Mouse (Mus musculus) liver, embryonic 14.5 days (tissue): ENCODE measurements around the gene Akr1c18. TPM values are rescaled to one million over a fixed set of nuclear protein-coding genes. Genes with fewer than 3 reads are reported as not detected.
"Not testable (repeated sequence)": the region's sequence is repeated elsewhere in the genome, so short reads cannot be mapped to it uniquely, and the experiment has no call there.

ENCODE experiments used
- ATAC-seq: fragments of 200-750 bp; cut with Nextera tagmentation; 2 replicates; pipeline ENCODE4 v1.8.0; 2017; ENCODE audit warnings: moderate number of reproducible peaks, mild to moderate bottlenecking, moderate library complexity; ENCODE audit not compliant: insufficient read depth
- DNase-seq, 3 experiments: peaks; one replicate each; pipeline ENCODE4 v3.0.0-alpha.2; 2012 to 2013; ENCODE audit warnings: low read depth in 3 of 3, low spot score in 3 of 3
- H3K27ac ChIP-seq: fragments of 300-500 bp; sonication (generic); 2 replicates; pipeline ENCODE4 v1.5.1; 2014; ENCODE audit warnings: moderate library complexity, mild to moderate bottlenecking, control low read depth, inconsistent platforms
- H3K27me3 ChIP-seq: fragments of 300-500 bp; sonication (generic); 2 replicates; pipeline ENCODE4 v1.6.1; 2014; ENCODE audit warnings: mild to moderate bottlenecking, low read length, moderate library complexity; ENCODE audit not compliant: control insufficient read depth, insufficient read depth
- H3K36me3 ChIP-seq: fragments of 300-500 bp; sonication (generic); replicated peaks from 2 replicates; pipeline ENCODE4 v1.6.1; 2014; ENCODE audit warnings: low read depth; ENCODE audit not compliant: control insufficient read depth, insufficient read depth
- H3K4me1 ChIP-seq, 2 experiments: fragments of 200-500 bp in 1 of 2; fragments of 300-500 bp in 1 of 2; sonication (generic) in 1 of 2; replicated peaks; 2 replicates each; pipeline ENCODE4 v1.6.1; 2012 to 2014; ENCODE audit warnings: antibody characterized with exemption in 1 of 2, inconsistent platforms in 1 of 2, low read length in 1 of 2; ENCODE audit not compliant: control insufficient read depth in 2 of 2, insufficient read depth in 2 of 2
- H3K4me2 ChIP-seq: fragments of 300-500 bp; sonication (generic); 2 replicates; pipeline ENCODE4 v1.6.1; 2014; ENCODE audit warnings: low read depth, mild to moderate bottlenecking, control low read depth, moderate library complexity
- H3K4me3 ChIP-seq, 2 experiments: fragments of 200-500 bp in 1 of 2; fragments of 300-500 bp in 1 of 2; sonication (generic) in 1 of 2; 2 replicates each; pipeline ENCODE4 v1.5.1; 2012 to 2014; ENCODE audit warnings: low read depth in 2 of 2, low read length in 2 of 2, mild to moderate bottlenecking in 2 of 2, control low read depth in 1 of 2, inconsistent platforms in 1 of 2, moderate library complexity in 1 of 2; ENCODE audit not compliant: insufficient read depth in 1 of 2
- H3K9ac ChIP-seq: fragments of 300-500 bp; sonication (generic); replicated peaks from 2 replicates; pipeline ENCODE4 v1.6.1; 2014; ENCODE audit warnings: mild to moderate bottlenecking, control low read depth, moderate library complexity
- H3K9me3 ChIP-seq: fragments of 300-500 bp; sonication (generic); 2 replicates; pipeline ENCODE4 v1.6.1; 2016; ENCODE audit warnings: low read length, mixed read lengths; ENCODE audit not compliant: control insufficient read depth
- CTCF ChIP-seq: IDR thresholded peaks from 2 replicates; pipeline ENCODE4 v1.5.1; 2016; ENCODE audit warnings: antibody characterized with exemption, low read depth, control low read depth
- EP300 ChIP-seq: IDR thresholded peaks from 2 replicates; pipeline ENCODE4 v1.6.1; 2016; ENCODE audit warnings: antibody characterized with exemption, low read depth
- WGBS: fragments of 180-500 bp; shearing (Covaris S2); extraction: QIAGEN DNeasy Blood & Tissue Kit; methylation state at CpG from one replicate; pipeline ENCODE4 v1.1.7; 2014; ENCODE audit not compliant: insufficient replicate concordance; 5-methylcytosine and 5-hydroxymethylcytosine counted together
- polyA plus RNA-seq, 2 experiments: library from polyadenylated mRNA; depleted of rRNA in 1 of 2; stranded (reverse) in 1 of 2; unstranded in 1 of 2; fragments of >200 nt; fragmentation: Nextera tagmentation in 1 of 2; extraction: Ambion mirVana in 1 of 2; gene quantifications; 2 replicates each; pipeline versions ENCODE4 v1.2.1 to v1.2.3; 2012 to 2014

Gene Akr1c18
- polyA plus RNA-seq (2012; rRNA removed) (0.12 and 0.18 TPM in 2 replicates), polyA plus RNA-seq (2014; fragmentation: Nextera tagmentation; extraction: Ambion mirVana) (0.90 and 1.2 TPM in 2 replicates)

GRCm38 (mm10) chr13:4150518-4150917, at the start of gene Akr1c18:
Gene Akr1c18, minus strand, starts transcription at chr13:4150654.
- Histone ChIP-seq H3K36me3 (no peaks in the 10 kb centered on the region), H3K9me3 (no peaks in the 10 kb centered on the region), H3K4me1 (no peaks in the 10 kb centered on the region), H3K27ac (no peak within 1 kb of the TSS), H3K9ac (no peak within 1 kb of the TSS), H3K4me3 (no peak within 1 kb of the TSS), H3K27me3 (no peaks in the 10 kb centered on the region), H3K4me2 (no peak within 1 kb of the TSS)
- no peak for DNase-seq
- WGBS, result 60% methylated on average over 5 of the region's 5 CpGs
- ATAC-seq, result no peak
- TF ChIP-seq EP300, result no peak
- no peak for TF ChIP-seq CTCF

- DNase-seq (no peak), ATAC-seq (no peak)
- H3K4me1 ChIP-seq, result no peaks in the 10 kb centered on the region
- H3K27me3 ChIP-seq, result no peaks in the 10 kb centered on the region
- H3K36me3 ChIP-seq, result no peaks in the 10 kb centered on the region
- peak overlapping the region; percentile 24; the same call in 1 of the 2 replicates for H3K4me2 ChIP-seq
- no peak overlapping the region for H3K27ac ChIP-seq
- H3K9me3 ChIP-seq, result no peaks in the 10 kb centered on the region
- WGBS, result 36% methylated on average over 3 of the region's 3 CpGs
- H3K4me3 ChIP-seq, result no peak overlapping the region
- H3K9ac ChIP-seq, result no peak overlapping the region
- TF ChIP-seq CTCF (no peak), EP300 (no peak)
These were observed 42.1 kb upstream of the Akr1c18 start for GRCm38 (mm10) chr13:4192511-4192910.

- no peak for TF ChIP-seq EP300
- no peak for TF ChIP-seq CTCF
- DNase-seq (peak; percentile 11 to 28 (median 12)), ATAC-seq (peak; percentile 69)
- H3K27me3 ChIP-seq, result no peaks in the 10 kb centered on the region
- H3K9me3 ChIP-seq, result no peaks in the 10 kb centered on the region
- H3K4me3 ChIP-seq, result peak within 1 kb of the TSS; percentile 4 to 21; a peak in 3 of 4 replicates
- H3K36me3 ChIP-seq, result no peaks in the 10 kb centered on the region
- no peaks in the 10 kb centered on the region for H3K4me1 ChIP-seq
- 36% methylated on average over 3 of the region's 3 CpGs for WGBS
- H3K27ac ChIP-seq, result no peak within 1 kb of the TSS
- H3K4me2 ChIP-seq, result peak within 1 kb of the TSS; percentile 43
- H3K9ac ChIP-seq, result no peak within 1 kb of the TSS
These were observed 40.5 kb upstream of the Akr1c18 start, which contains the start of gene Akr1c13 for GRCm38 (mm10) chr13:4190904-4191303. Gene Akr1c13, plus strand, starts transcription at chr13:4191150.

- H3K9ac ChIP-seq, result no peak overlapping the region
- DNase-seq, result no peak
These were observed 37.7 kb upstream of the Akr1c18 start for GRCm38 (mm10) chr13:4188174-4188573.

GRCm38 (mm10) chr13:4186641-4187411, 36.4 kb upstream of the Akr1c18 start:
- not testable (repeated sequence) for DNase-seq

More at GRCm38 (mm10) chr13:4188174-4188573, 37.7 kb upstream of the Akr1c18 start:
- Histone ChIP-seq H3K27ac (no peak overlapping the region), H3K4me3 (no peak overlapping the region), H3K4me1 (no peaks in the 10 kb centered on the region), H3K9me3 (no peaks in the 10 kb centered on the region), H3K27me3 (no peaks in the 10 kb centered on the region), H3K36me3 (no peaks in the 10 kb centered on the region), H3K4me2 (no peak overlapping the region)
- TF ChIP-seq EP300 (no peak), CTCF (no peak)
- ATAC-seq, result no peak
- WGBS, result 57% methylated on average over 2 of the region's 2 CpGs

More at GRCm38 (mm10) chr13:4186641-4187411, 36.4 kb upstream of the Akr1c18 start:
- H3K4me3 ChIP-seq, H3K9me3 ChIP-seq, H3K4me2 ChIP-seq, H3K27me3 ChIP-seq, H3K27ac ChIP-seq, ATAC-seq, H3K9ac ChIP-seq, H3K4me1 ChIP-seq, H3K36me3 ChIP-seq: not testable (repeated sequence)
- 65% methylated on average over 7 of the region's 7 CpGs for WGBS
- peak; percentile 40; the same call in 1 of the 2 replicates for TF ChIP-seq CTCF
